Mouse (Mus musculus) midbrain, embryonic 16.5 days (tissue): ENCODE measurements around the gene Gm21972. TPM values are rescaled to one million over a fixed set of nuclear protein-coding genes. Genes with fewer than 3 reads are reported as not detected.

Experiments
- ATAC-seq: fragments of 200-750 bp; cut with Nextera tagmentation; 2 replicates; pipeline ENCODE4 v1.8.0; 2017; ENCODE audit warnings: moderate TSS enrichment
- H3K27ac ChIP-seq: fragments of 300-500 bp; sonication (generic); 2 replicates; pipeline ENCODE4 v1.5.1; 2014; ENCODE audit warnings: mild to moderate bottlenecking, low read length, mixed read lengths
- H3K27me3 ChIP-seq: fragments of 300-500 bp; sonication (generic); 2 replicates; pipeline ENCODE4 v1.6.1; 2014; ENCODE audit warnings: low read depth, low read length, mixed read lengths; ENCODE audit not compliant: control insufficient read depth, insufficient read depth
- H3K36me3 ChIP-seq: fragments of 300-500 bp; sonication (generic); 2 replicates; pipeline ENCODE4 v1.6.1; 2014; ENCODE audit warnings: mild to moderate bottlenecking, low read length, moderate library complexity, mixed read lengths; ENCODE audit not compliant: control insufficient read depth, insufficient read depth
- H3K4me1 ChIP-seq: fragments of 300-500 bp; sonication (generic); 2 replicates; pipeline ENCODE4 v1.6.1; 2014; ENCODE audit warnings: mild to moderate bottlenecking, low read length, mixed read lengths; ENCODE audit not compliant: control insufficient read depth, insufficient read depth
- H3K4me2 ChIP-seq: fragments of 300-500 bp; sonication (generic); 2 replicates; pipeline ENCODE4 v1.6.1; 2014; ENCODE audit warnings: mild to moderate bottlenecking, low read length, mixed read lengths
- H3K4me3 ChIP-seq: fragments of 300-500 bp; sonication (generic); 2 replicates; pipeline ENCODE4 v1.5.1; 2014; ENCODE audit warnings: low read depth, mild to moderate bottlenecking, low read length, moderate library complexity, mixed read lengths
- H3K9ac ChIP-seq: fragments of 300-500 bp; sonication (generic); 2 replicates; pipeline ENCODE4 v1.6.1; 2014; ENCODE audit warnings: low read depth, low read length, mixed read lengths
- H3K9me3 ChIP-seq: fragments of 300-500 bp; sonication (generic); replicated peaks from 2 replicates; pipeline ENCODE4 v1.6.1; 2014; ENCODE audit warnings: mild to moderate bottlenecking, low read length, mixed read lengths; ENCODE audit not compliant: control insufficient read depth, poor library complexity, severe bottlenecking
- WGBS: fragments of 180-500 bp; shearing (Covaris S2); extraction: QIAGEN DNeasy Blood & Tissue Kit; methylation state at CpG from one replicate; pipeline ENCODE4 v1.1.7; 2014; 5-methylcytosine and 5-hydroxymethylcytosine counted together
- polyA plus RNA-seq: library from polyadenylated mRNA; unstranded; fragments of >200 nt; fragmentation: Nextera tagmentation; extraction: Ambion mirVana; gene quantifications from 2 replicates; pipeline ENCODE4 v1.2.1, GENCODE M21; 2015

Gene Gm21972
- polyA plus RNA-seq, 1 experiment from 2014 or later = 0.79 TPM

GRCm38 (mm10) chr1:86154824-86155164 lies 21.4 kb downstream of the Gm21972 start:
- Histone ChIP-seq H3K9ac (peak overlapping the region; percentile 84), H3K27ac (peak overlapping the region; percentile 79), H3K4me1 (peaks cover 14% of the 10 kb centered on the region), H3K36me3 (no peaks in the 10 kb centered on the region), H3K4me3 (peak overlapping the region; percentile 77), H3K4me2 (peak overlapping the region; percentile 75), H3K9me3 (no peaks in the 10 kb centered on the region), H3K27me3 (no peaks in the 10 kb centered on the region)
- under 1% methylated on average over 18 of the region's 18 CpGs for WGBS
- ATAC-seq = no peak

GRCm38 (mm10) chr1:86156075-86156474 lies 22.6 kb downstream of the Gm21972 start:
- H3K9me3 ChIP-seq = no peaks in the 10 kb centered on the region
- H3K9ac ChIP-seq = 0 out of 2 replicates have a peak overlapping the region, but pooled peaks have one; percentile 84
- no peak overlapping the region for H3K27ac ChIP-seq
- WGBS = 86% methylated on average over 3 of the region's 3 CpGs
- ATAC-seq = no peak
- no peaks in the 10 kb centered on the region for H3K27me3 ChIP-seq
- H3K4me3 ChIP-seq = no peak overlapping the region
- H3K4me1 ChIP-seq = peaks cover 14% of the 10 kb centered on the region
- H3K36me3 ChIP-seq = peaks cover 5% of the 10 kb centered on the region; the same call in 1 of the 2 replicates
- no peak overlapping the region for H3K4me2 ChIP-seq

- Histone ChIP-seq H3K9ac (no peak overlapping the region), H3K4me2 (no peak overlapping the region), H3K27ac (no peak overlapping the region), H3K27me3 (no peaks in the 10 kb centered on the region), H3K9me3 (no peaks in the 10 kb centered on the region), H3K36me3 (peaks cover 10% of the 10 kb centered on the region), H3K4me1 (peaks cover 14% of the 10 kb centered on the region), H3K4me3 (no peak overlapping the region)
- WGBS = 86% methylated on average over 6 of the region's 6 CpGs
- ATAC-seq = no peak
Observed at GRCm38 (mm10) chr1:86156595-86156994, 23.2 kb downstream of the Gm21972 start.

GRCm38 (mm10) chr1:86160059-86160458 lies 26.6 kb downstream of the Gm21972 start:
- Histone ChIP-seq H3K27me3 (no peaks in the 10 kb centered on the region), H3K36me3 (peaks cover 13% of the 10 kb centered on the region), H3K27ac (no peak overlapping the region), H3K9ac (no peak overlapping the region), H3K4me1 (peaks cover 9% of the 10 kb centered on the region), H3K4me2 (no peak overlapping the region), H3K9me3 (no peaks in the 10 kb centered on the region), H3K4me3 (no peak overlapping the region)
- WGBS = 95% methylated on average over 6 of the region's 6 CpGs
- ATAC-seq = no peak

GRCm38 (mm10) chr1:86160479-86160878 lies 27.0 kb downstream of the Gm21972 start:
- Histone ChIP-seq H3K4me2 (no peak overlapping the region), H3K4me1 (peaks cover 5% of the 10 kb centered on the region), H3K9me3 (no peaks in the 10 kb centered on the region), H3K27me3 (no peaks in the 10 kb centered on the region), H3K4me3 (no peak overlapping the region), H3K36me3 (peaks cover 16% of the 10 kb centered on the region), H3K9ac (no peak overlapping the region), H3K27ac (no peak overlapping the region)
- ATAC-seq = no peak
- WGBS = 93% methylated on average over 5 of the region's 5 CpGs

- no peak overlapping the region for H3K27ac ChIP-seq
- peaks cover 16% of the 10 kb centered on the region for H3K36me3 ChIP-seq
- no peak overlapping the region for H3K4me3 ChIP-seq
- no peaks in the 10 kb centered on the region for H3K9me3 ChIP-seq
- no peak overlapping the region for H3K4me2 ChIP-seq
- no peak overlapping the region for H3K9ac ChIP-seq
- H3K4me1 ChIP-seq = no peaks in the 10 kb centered on the region
- WGBS = 96% methylated on average over 5 of the region's 5 CpGs
- no peaks in the 10 kb centered on the region for H3K27me3 ChIP-seq
- ATAC-seq = no peak
Observed at GRCm38 (mm10) chr1:86161061-86161460, 27.6 kb downstream of the Gm21972 start.

- no peak overlapping the region for H3K9ac ChIP-seq
- 99% methylated on average over 5 of the region's 5 CpGs for WGBS
- no peak for ATAC-seq
- H3K4me3 ChIP-seq = no peak overlapping the region
- H3K27ac ChIP-seq = no peak overlapping the region
- H3K4me1 ChIP-seq = no peaks in the 10 kb centered on the region
- peaks cover 26% of the 10 kb centered on the region; the same call in 1 of the 2 replicates for H3K36me3 ChIP-seq
- H3K4me2 ChIP-seq = no peak overlapping the region
- no peaks in the 10 kb centered on the region for H3K27me3 ChIP-seq
- no peaks in the 10 kb centered on the region for H3K9me3 ChIP-seq
Observed at GRCm38 (mm10) chr1:86174602-86175001, 41.2 kb downstream of the Gm21972 start.

GRCm38 (mm10) chr1:86176066-86176465 lies 42.6 kb downstream of the Gm21972 start:
- Histone ChIP-seq H3K36me3 (peaks cover 22% of the 10 kb centered on the region; the same call in 1 of the 2 replicates), H3K4me1 (no peaks in the 10 kb centered on the region), H3K9ac (no peak overlapping the region), H3K27me3 (no peaks in the 10 kb centered on the region), H3K9me3 (no peaks in the 10 kb centered on the region), H3K4me3 (no peak overlapping the region), H3K27ac (no peak overlapping the region), H3K4me2 (no peak overlapping the region)
- no peak for ATAC-seq
- WGBS = 100% methylated on average over 2 of the region's 2 CpGs

GRCm38 (mm10) chr1:86178462-86179253 lies 45.2 kb downstream of the Gm21972 start:
- Histone ChIP-seq H3K4me3 (no peak overlapping the region), H3K27me3 (no peaks in the 10 kb centered on the region), H3K4me1 (no peaks in the 10 kb centered on the region), H3K9ac (no peak overlapping the region), H3K36me3 (peaks cover 16% of the 10 kb centered on the region; the same call in 1 of the 2 replicates), H3K9me3 (no peaks in the 10 kb centered on the region), H3K4me2 (no peak overlapping the region), H3K27ac (no peak overlapping the region)
- ATAC-seq = peak; percentile 81
- WGBS = 46% methylated on average over 7 of the region's 7 CpGs
